Mouse (Mus musculus) cerebellum, adult 8-10 months (tissue): ENCODE measurements around the gene Sgo2a.
"Not testable (repeated sequence)": the region's sequence is repeated elsewhere in the genome, so short reads cannot be mapped to it uniquely, and the experiment has no call there.

Experiments used
- DNase-seq: peaks from one replicate; pipeline ENCODE4 v3.0.0; 2022

The Sgo2a gene

DNA sequence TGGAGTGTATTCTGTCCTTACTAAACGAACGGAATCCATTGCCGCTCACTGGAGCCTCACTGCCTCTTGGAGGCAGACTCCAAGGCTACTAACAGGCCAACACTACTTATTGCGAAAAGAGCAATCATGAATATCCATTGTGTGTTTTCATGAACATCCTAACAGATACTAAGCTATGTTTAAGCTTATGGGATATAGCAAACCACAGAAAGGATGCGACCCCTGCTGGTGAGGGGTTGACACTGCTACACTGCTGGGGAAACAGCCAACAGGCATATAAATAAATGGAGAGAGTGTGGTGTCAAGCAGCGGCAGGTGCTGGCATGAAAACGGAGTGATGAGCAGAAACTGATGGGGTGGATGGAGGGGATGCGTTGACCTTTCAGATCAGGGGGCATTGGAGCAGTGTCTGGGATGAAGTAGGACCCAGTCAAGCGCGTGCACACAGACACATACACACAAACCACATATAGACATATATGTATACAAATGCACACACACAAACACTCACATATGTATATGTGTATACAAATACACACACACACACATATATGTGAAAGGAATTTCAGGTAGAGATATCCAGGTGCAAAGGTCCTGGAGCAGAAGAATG lies 35.5 kb downstream of the Sgo2a start:
- peak; percentile 34 for DNase-seq

DNA sequence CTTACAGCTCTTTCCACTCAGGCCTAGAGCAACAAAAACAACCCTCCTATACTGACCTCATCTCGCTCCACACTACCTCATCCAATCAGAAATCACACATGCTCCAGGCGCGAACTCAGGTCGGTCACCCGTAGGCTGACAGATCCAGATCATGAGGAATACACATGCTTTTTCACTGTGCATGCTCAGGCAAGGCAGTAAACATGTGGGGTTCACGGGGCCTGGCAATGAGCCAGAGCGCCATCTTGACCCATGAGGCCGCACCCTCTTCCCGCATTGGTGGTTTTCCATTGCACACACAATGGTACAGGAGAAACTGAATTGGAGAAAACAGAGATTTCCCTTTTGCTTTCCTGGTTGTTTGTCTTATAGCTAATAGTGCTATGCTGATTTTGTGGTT lies 41.5 kb downstream of the Sgo2a start:
- not testable (repeated sequence) for DNase-seq

DNA sequence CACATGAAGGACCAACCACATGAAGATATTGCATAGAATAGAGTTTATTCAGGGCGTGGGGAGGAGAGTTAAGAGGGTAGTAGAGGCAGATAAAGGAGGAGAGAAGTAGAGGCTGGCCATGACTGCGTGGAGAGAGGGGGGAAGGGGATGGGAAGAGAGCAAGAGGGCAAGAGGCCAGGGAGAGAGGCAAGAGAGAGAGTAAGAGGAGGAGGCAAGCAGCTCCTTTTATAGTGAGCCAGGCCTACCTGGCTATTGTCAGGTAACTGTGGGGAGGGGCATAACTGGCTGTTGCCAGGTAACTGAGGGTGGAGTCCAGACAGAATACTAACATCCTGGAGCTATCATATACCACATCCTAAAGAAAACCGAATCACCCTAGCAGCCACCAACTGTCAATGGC lies 49.3 kb downstream of the Sgo2a start:
- DNase-seq = no peak

DNA sequence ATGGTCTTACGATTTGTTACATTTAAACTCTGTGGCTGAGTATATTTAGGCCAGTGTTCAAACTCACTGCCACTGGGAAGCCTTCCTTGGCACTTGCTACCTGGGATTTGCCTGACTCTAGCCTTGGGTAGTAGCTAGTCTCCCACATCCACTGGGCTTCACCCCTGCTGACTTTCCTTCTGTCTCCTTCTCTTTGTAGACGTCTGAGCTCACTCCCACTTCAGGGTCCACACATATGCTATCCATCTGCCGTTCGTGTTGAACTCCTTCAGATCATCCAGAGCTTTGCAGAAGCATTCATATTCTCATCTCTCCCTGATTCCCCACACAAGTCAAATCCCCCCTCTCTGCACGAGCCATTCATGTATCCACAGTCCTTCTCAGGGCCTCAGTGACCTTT lies 49.8 kb downstream of the Sgo2a start:
- DNase-seq = peak; percentile 77

DNA sequence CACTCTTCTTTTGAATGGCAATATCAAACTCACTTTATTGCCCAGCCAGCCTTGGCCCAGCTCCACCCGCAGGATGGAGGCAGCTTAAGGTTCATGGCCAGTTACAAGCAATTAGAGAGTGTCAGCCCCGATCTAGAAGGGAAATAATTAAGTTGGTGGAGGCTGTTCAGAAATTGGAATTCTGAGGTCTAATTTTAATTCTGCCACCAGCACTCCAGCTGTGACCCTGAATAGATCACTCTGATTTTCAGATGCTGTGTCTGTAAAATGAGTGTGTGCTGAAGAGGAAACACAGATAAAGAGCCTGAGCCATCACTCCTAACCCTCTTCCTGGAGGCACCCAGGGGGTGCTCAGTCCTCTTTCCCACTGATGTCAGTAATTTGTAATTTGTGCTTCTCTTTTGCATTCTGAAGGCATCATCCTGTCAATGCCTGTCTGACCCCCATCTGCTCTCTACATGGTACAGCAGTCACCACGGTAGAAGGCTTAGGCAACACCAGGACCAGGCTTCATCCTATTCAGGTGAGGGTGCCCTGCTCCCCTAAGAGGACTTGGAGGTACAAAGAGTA lies 51.0 kb downstream of the Sgo2a start:
- DNase-seq = no peak

DNA sequence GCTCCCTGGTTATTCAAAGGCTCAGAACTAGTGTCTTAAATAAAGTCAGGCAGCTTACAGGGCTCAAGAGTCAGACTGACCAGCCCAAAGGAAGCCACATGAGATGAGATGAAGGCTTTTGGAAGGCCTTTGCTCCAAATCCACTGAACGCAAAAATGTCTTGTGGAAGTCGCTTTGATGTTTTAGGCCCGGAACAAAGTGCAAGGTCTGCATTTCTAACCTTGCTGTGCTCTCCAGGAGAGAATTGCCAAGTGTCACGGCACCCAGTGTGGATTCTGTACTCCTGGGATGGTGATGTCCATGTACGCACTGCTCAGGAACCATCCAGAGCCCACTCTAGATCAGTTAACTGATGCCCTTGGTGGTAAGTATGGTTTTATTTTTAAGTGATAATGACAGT lies 53.4 kb downstream of the Sgo2a start:
- DNase-seq = no peak

DNA sequence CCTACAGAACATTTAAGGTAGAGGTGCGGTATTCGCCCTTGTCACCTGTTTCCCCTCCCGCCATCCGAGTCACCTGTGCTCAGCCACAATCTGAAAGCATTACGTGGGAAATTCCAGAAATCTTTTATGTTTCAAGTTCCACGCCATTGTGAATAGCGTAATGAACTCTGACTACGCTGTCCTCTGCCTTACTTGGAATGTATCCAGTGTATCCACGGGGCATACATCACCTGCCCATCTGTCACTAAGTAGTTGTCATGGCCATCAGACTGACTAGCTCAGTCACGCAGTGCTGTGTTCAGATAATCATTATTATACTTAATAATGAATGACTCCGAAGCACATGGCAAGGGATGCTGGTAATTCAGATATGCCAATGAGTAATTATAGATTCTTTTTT lies 59.8 kb downstream of the Sgo2a start:
- no peak for DNase-seq

DNA sequence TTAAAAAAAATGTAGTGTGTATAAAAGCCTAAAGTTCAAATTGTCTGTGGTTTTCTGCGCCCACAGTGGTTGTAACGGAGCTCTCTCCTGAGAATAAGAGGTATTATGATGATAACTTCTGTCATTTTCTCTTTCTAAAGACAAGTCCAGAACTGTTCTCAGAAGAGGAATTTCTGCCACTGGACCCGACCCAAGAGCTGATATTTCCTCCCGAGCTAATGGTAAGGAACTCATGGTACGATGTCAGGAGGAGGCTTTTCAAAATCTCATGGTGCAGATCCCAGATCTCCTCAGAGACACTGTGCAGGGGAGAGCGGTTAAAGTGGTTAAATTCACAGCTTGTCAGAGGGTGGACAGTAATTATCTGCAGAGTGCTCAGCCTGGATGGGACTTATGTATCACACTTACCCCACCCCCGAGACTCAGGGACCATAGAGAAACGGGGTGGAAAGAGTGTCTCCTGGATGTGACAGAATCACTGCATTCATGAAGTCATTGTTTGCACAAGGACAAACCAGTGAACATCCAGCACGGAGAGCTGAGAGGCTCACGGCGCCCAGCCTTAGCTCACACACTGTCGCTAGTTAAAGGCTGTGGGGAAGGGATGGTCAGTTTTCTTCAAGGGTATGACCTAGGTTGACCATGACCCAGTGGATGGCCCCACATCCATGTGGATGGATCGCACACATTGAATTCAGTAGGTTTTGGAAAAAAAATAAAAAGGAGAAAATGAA lies 60.5 kb downstream of the Sgo2a start:
- no peak for DNase-seq

DNA sequence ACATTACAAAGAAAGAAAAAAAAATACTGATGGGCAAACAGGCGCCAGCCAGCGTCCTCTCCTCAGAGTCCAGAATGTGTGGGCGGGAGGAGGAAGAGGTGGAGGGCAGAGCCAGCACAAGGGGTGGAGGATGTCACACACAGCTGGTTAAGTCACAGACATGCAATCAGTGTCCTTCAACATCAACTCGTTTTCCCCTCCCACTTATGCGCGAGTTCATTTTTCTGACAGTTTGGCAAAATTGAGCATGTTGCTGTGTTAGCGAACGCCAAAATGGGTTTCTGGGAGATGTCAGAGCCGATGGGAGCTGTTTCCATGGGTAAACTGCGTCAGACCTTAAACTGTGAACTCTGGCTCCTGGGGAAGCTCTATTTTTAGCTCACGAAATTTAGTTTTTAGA lies 61.2 kb downstream of the Sgo2a start:
- DNase-seq = no peak

DNA sequence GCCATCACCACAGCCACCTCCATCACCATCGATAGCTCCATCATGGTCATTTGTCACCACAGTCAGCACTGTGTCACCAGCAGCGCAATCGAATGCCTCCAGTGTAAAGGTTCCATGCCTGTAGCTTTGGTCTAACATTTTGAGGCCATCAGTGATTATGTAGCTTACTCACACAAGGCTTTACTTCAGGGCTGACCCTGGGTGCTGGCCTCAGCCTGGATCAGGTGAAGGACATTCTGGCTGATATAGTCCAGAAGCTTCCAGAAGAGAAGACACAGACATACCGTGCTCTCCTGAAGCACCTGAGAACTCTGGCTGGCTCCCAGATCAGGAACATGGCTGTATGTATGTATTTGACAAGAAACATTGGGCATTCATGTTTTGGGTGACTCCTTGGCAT lies 63.1 kb downstream of the Sgo2a start:
- no peak for DNase-seq

DNA sequence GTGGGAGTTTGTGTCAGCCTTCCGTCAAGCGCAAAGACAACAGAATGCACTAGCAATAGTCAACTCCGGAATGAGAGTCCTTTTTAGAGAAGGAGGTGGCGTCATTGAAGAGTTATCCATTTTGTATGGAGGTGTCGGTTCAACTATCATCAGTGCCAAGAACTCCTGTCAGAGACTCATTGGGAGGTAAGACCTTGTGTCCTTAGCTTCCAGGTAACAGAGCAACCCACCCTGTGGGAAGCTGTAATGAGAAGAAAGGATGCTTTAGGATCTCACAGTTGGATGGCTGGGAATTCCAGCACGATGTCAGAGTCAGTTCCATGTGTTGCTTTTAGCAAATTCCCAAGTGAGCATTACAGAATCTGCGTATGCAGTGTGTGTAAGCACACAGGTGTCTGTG lies 66.4 kb downstream of the Sgo2a start:
- DNase-seq = no peak

DNA sequence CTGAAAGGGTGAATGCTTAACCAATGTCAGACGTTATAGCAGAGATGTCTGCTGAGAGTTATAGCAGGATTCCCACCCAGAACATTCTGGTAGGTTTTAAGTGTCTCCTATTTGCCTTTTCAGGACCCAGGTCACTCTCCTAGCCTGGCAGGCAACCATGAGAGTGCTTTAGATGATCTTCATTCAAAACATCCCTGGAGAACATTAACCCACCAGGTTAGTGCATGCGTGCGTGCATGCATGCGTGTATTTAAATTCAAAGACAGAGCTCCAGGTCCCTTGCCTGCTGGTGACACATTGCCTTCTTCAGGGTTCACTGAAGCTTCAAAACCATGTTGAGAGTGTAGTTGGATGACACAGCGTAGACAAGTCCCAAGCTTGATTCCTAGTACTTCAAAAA lies 69.4 kb downstream of the Sgo2a start:
- no peak for DNase-seq

DNA sequence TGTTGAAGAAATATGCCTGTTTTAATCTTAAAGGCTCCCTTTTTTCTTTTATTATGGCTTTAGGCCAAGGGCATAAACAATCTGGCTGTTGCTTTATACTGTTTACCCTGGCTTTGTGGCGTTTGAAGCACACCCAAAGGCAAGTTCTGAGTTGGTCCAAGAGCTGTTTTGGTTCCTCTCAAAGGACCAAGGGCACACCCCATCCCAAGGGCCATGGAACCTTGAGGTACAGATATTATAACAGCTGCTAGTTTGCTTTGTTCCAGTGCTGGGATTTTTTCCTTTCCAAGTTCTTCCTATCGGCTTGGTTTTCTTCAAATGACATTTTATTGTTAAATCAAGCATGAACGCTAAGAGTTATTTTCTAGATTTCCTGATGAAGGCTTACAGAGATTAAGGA lies 69.8 kb downstream of the Sgo2a start:
- DNase-seq = no peak

DNA sequence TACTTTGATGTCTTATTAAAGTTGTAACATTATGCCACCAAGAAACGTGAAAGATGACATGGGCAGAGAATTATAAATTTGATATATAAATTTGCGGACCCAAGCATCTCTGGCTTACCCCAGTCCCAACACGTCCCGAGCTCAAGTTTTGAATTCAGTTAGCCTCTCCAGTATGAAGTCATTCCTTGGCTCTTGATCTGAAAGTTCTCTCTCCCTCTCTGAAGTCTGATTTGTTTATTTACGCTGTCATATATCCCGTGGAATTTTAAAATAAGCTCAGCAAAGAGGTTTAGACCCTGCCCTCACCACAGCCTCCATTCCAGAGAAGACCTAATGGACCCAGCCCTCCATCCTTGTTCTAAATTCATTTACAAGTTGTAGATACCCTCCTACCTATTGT lies 73.4 kb downstream of the Sgo2a start:
- no peak for DNase-seq

DNA sequence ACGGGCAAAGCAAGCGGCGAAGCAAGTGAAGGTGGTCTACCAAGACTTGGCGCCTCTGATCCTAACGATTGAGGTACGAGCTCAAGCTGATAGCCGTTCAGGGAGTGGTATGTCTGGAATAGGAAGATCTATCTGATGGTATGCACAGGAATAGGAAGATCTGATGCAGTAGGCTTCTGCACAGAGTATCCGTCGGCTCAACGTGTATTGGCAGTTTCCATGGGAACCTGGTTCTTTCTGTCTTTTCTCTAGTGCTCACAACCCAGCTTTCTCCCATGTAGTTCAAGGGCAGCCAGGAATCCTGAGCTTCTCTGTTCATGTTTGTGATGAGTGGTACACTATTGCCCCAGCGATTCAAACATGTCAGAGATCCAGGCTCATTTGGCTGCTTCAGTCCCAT lies 74.3 kb downstream of the Sgo2a start:
- DNase-seq = no peak

DNA sequence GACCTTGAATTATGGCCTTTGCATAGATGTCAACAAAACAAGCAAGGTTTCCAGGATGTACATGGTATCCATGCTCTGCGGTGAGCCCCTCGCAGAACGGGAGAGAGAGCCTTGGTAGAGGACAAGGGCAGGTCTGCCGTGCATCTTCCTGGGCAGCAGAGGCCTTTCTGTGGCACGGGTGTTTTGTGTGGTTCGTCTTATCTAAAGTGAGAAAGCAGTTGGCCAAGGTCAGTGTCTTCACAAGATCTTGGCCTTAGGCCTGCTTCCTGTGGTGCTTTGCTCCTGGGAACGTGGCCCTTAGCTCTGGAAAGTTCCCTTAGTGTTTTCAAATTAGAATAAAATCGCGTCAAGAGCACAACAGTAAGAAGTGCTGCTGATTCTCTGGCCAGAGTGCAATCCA lies 75.2 kb downstream of the Sgo2a start:
- no peak for DNase-seq

DNA sequence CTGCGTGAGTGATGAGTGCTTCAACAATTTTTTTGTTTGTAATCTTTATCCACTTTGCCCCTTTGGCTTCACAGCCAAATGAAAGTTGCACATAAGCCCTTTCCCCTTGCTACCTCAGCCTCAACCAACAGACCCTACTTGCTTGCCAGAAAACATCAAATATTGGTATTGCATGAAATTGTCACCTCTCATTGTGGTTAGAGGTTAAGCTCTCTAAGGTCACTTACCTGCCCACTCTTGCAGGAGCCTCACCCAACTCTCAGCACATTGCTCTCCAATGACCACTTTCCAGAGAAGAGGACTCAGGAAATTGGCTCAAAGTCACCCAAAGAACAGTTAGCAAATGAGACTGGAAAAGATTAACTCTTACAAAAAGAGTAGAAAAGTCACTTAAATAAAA lies 75.7 kb downstream of the Sgo2a start:
- DNase-seq = no peak

DNA sequence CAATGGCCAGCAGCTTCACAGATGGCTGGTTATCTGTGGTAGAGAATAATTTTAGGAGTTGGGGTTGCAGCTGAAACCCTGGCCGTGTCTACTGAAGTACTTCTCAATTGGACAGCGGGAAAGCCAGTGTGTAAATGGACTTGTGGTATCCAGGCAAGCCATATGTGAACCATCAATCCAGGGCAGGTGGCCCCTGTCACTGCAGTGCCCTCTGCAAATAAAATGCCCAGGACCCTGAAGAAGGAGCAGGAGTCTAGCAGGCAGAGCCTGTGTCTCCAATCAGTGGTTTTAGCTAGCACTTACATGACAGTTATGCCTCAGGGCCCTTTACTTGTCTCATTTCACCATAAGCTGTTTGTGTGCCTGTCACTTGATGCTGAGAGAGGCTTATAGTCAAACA lies 76.6 kb downstream of the Sgo2a start:
- no peak for DNase-seq

DNA sequence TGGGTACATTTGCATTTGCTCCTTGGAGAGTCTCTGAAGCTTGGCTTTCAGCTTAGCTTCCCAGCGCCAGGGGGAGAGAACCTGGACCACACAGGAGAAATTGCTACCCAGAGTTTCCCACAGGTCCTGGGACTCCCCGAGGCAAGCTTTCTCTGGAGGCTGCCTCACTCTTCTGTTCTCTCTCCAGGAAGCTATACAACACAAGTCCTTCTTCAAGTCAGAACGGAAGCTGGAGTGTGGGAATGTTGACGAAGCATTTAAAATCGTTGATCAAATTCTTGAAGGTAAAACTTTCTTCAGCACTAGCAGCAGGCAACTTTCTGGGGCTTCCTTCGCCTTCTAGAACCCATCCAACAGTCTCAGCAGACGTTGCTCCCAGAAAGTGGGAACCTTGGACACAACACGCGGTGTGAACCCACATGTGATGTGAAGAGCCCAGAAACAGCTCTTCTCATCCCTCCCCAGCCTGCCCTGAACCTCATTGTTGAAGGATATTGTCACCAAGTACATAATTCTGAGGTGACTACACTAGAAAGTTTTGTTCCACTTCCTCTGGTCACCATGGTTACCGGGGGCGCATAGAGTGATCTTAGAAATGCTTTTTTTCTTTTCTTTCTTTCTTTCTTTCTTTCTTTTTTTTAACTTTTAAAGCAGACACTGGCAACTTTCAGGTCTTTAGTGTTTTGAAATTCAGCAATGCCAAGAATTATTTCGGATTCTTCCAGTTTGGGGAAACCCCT lies 77.4 kb downstream of the Sgo2a start:
- no peak for DNase-seq

DNA sequence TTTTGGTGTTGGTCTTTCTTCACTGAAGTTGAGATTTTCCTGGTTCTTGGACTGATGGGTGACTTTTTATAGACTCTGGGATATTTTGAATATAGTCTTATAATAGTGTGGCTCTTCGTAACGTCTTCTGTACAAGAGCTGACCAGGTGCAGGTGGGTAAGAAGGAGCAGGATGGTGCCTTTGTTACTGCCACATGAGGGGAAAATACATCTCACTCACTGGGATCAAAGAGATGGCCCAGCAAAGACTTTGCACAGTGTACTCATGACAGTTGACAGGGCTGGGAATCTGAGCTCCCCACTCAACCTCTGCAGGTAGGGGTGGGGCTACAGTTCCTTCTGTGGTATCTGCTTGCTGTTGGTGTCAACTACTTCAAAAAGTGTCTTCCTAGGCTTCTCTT lies 78.5 kb downstream of the Sgo2a start:
- no peak for DNase-seq
